Mouse (Mus musculus) heart, postnatal 0 days (tissue): Measurements from ENCODE around the gene Ppp1r9a. TPM values are rescaled to one million over a fixed set of nuclear protein-coding genes. Genes with fewer than 3 reads are reported as not detected.

Experiments
- ATAC-seq: fragments of 200-750 bp; cut with Nextera tagmentation; 2 replicates; pipeline ENCODE4 v1.8.0; 2017; ENCODE audit warnings: low read depth, moderate number of reproducible peaks, moderate library complexity; ENCODE audit not compliant: insufficient read depth
- DNase-seq: peaks from one replicate; pipeline ENCODE4 v3.0.0-alpha.2; 2016; ENCODE audit warnings: low spot score
- H3K27ac ChIP-seq: fragments of 300-500 bp; sonication (generic); 2 replicates; pipeline ENCODE4 v1.5.1; 2014; ENCODE audit warnings: low read depth, mild to moderate bottlenecking
- H3K27me3 ChIP-seq: fragments of 300-500 bp; sonication (generic); 2 replicates; pipeline ENCODE4 v1.6.1; 2014; ENCODE audit warnings: low read length, mixed read lengths; ENCODE audit not compliant: control insufficient read depth, insufficient read depth
- H3K36me3 ChIP-seq: fragments of 300-500 bp; sonication (generic); replicated peaks from 2 replicates; pipeline ENCODE4 v1.6.1; 2014; ENCODE audit warnings: low read length, mixed read lengths; ENCODE audit not compliant: control insufficient read depth, insufficient read depth
- H3K4me1 ChIP-seq: fragments of 300-500 bp; sonication (generic); 2 replicates; pipeline ENCODE4 v1.6.1; 2014; ENCODE audit warnings: antibody characterized with exemption; ENCODE audit not compliant: control insufficient read depth, insufficient read depth
- H3K4me2 ChIP-seq: fragments of 300-500 bp; sonication (generic); 2 replicates; pipeline ENCODE4 v1.6.1; 2014; ENCODE audit warnings: low read depth, mild to moderate bottlenecking, low read length, moderate library complexity
- H3K4me3 ChIP-seq: fragments of 300-500 bp; sonication (generic); 2 replicates; pipeline ENCODE4 v1.5.1; 2014; ENCODE audit warnings: low read depth, low read length
- H3K9ac ChIP-seq: fragments of 300-500 bp; sonication (generic); replicated peaks from 2 replicates; pipeline ENCODE4 v1.6.1; 2014; ENCODE audit warnings: low read depth, low read length, mixed read lengths
- H3K9me3 ChIP-seq: fragments of 300-500 bp; sonication (generic); replicated peaks from 2 replicates; pipeline ENCODE4 v1.6.1; 2016; ENCODE audit warnings: low read length; ENCODE audit not compliant: control insufficient read depth
- CTCF ChIP-seq: IDR thresholded peaks from 2 replicates; pipeline ENCODE4 v1.5.1; 2016; ENCODE audit warnings: antibody characterized with exemption, control low read depth, low read depth
- EP300 ChIP-seq: IDR thresholded peaks from 2 replicates; pipeline ENCODE4 v1.6.1; 2016; ENCODE audit warnings: antibody characterized with exemption, low read depth
- WGBS: fragments of 180-500 bp; shearing (Covaris S2); extraction: QIAGEN DNeasy Blood & Tissue Kit; methylation state at CpG from one replicate; pipeline ENCODE4 v1.1.7; 2014; 5-methylcytosine and 5-hydroxymethylcytosine counted together
- polyA plus RNA-seq: library from polyadenylated mRNA; unstranded; fragments of >200 nt; fragmentation: Nextera tagmentation; extraction: Ambion mirVana; gene quantifications from 2 replicates; pipeline ENCODE4 v1.2.1, GENCODE M21; 2015
- total RNA-seq: library from RNA; depleted of rRNA; stranded (reverse); fragments of >200 nt; gene quantifications from 2 replicates; pipeline ENCODE4 v1.2.3, GENCODE M21; 2014; ENCODE audit warnings: low replicate concordance

The Ppp1r9a gene
- total and polyA plus RNA-seq, 2 experiments from 2014 or later, result 8.3 to 11.6 TPM

DNA sequence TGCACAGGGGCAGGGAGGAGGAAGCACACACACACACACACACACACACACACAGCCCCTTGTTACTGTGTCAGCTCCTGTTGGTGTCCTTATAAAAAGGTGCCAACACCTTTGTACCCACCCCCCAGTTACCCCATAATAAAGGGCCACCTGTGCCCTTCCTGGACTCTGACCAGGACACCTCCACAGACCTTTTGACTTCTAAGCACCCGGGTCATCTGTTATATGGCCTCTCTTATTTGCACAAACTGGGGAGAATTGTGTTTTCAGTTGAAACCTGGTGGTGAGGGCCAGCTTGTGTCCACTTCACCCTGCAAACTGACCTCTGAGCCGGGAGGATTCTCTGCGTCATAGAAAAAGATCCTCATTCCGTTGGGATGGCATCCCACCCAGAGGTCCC, 268.7 kb downstream of the Ppp1r9a start:
- H3K36me3 ChIP-seq, result no peaks in the 10 kb centered on the region
- H3K9me3 ChIP-seq, result no peaks in the 10 kb centered on the region
- H3K4me2 ChIP-seq, result no peak overlapping the region
- 0 out of 2 replicates have a peak, but pooled peaks cover 5% of the 10 kb centered on the region for H3K4me1 ChIP-seq
- no peak overlapping the region for H3K9ac ChIP-seq
- no peak for DNase-seq
- TF ChIP-seq EP300 (no peak), CTCF (no peak)
- no peak overlapping the region for H3K4me3 ChIP-seq
- ATAC-seq, result no peak
- H3K27ac ChIP-seq, result no peak overlapping the region
- WGBS, result 76% methylated on average over 4 of the region's 4 CpGs
- H3K27me3 ChIP-seq, result no peaks in the 10 kb centered on the region

DNA sequence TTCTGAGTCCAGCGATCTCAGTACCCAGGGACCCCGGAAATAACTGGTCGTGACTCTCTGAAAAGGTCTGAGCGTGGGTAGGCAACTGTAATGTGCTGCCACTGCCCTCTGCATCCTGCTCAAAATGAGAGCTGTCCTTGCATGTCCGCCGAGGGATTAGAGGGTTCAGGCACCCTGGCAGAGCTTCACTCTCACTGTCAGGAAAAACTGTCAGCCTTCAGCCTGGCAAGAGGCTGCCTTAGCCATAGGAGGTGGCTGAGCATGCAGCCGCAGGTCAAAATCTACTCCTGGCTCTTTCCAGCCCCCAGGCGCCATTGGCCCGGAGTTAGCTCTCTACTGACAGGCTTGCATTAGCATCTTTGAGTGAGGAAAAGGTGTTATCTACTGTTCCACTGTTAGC, 269.9 kb downstream of the Ppp1r9a start:
- no peak overlapping the region for H3K4me3 ChIP-seq
- no peak overlapping the region for H3K4me2 ChIP-seq
- no peak overlapping the region for H3K9ac ChIP-seq
- no peak overlapping the region for H3K27ac ChIP-seq
- no peaks in the 10 kb centered on the region for H3K27me3 ChIP-seq
- ATAC-seq, result no peak
- DNase-seq, result no peak
- WGBS, result 49% methylated on average over 9 of the region's 9 CpGs
- TF ChIP-seq EP300 (no peak), CTCF (no peak)
- H3K36me3 ChIP-seq, result no peaks in the 10 kb centered on the region
- no peaks in the 10 kb centered on the region for H3K9me3 ChIP-seq
- H3K4me1 ChIP-seq, result no peaks in the 10 kb centered on the region

DNA sequence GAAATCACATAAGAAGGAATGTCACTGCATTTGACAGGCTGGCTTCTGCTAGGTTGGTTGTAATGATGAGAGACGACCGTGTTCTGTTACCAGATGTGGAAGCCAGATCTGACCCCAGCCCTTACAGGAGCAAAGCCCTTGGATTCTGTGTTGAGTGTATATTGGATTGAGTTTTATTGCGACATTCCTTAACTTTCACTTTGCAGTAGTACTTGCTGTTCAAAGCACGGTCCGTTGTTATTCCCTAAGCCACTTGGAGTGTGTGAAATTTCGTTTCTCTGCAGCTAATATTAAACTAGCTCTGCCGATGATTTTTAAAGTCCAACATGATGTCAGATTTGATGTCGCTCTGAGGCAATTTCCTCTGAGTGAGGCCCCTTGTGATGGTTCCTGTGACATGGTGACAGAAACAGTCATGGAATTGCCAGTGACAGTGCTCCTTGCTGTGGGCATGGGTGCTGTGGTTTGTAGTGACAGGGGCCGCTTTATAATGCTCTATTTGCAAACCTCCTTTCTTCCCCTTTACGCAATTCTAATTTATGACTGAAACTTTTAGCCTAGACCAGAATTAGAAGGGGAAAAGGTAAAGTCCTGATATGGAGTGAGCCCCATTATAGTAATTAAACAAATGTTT, 271.6 kb downstream of the Ppp1r9a start:
- WGBS, result 82% methylated on average over 10 of the region's 10 CpGs
- Histone ChIP-seq H3K4me3 (no peak overlapping the region), H3K36me3 (no peaks in the 10 kb centered on the region), H3K4me1 (no peaks in the 10 kb centered on the region), H3K4me2 (no peak overlapping the region), H3K27ac (no peak overlapping the region), H3K27me3 (no peaks in the 10 kb centered on the region), H3K9me3 (no peaks in the 10 kb centered on the region), H3K9ac (no peak overlapping the region)
- TF ChIP-seq EP300 (no peak), CTCF (no peak)
- DNase-seq (no peak), ATAC-seq (no peak)

DNA sequence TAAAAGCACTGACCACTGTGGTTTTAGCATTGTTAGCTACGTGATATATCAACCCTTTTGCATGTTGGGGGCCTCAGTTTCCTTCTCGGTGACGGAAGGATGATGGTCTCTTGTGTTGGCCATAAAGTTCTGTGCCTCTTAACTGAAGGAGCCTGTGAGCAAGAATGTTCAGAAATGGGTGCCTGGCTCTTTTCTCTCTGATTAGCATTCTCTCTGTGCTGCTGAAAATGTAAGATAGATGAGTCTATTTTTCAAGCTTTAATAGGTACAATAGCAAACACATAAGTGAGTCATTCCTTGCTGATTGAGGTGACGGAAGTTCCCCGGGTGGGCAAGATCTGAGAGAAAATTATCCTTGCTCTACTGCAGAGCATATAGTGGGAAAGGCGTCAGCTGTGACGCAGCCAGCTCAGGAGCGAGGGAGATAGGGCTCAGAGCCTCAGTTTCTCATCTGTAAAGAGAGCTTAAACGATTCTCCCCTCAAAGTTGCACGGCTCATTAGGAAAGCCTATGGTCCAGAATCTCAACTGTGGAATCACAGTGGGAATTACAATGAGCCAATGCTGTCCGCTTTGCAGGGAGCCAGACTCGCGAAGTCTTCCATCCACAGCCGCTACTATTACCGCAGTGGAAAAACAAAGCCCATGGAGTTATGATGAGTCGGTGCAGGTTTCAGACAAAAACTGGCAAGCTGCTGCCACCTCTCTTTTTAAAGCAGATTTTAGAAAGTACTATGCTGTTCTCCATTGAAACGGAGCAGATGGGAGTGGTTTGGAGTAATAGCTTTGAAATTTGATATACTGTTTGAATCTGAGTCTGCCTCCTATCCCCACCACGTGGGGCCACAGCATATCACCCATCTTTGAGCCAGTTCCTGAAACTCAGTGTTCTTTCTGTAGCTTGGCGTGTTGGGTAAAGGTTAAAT, 275.5 kb downstream of the Ppp1r9a start:
- Histone ChIP-seq H3K27me3 (no peaks in the 10 kb centered on the region), H3K27ac (no peak overlapping the region), H3K4me3 (peak overlapping the region; percentile 1; the same call in 1 of the 2 replicates), H3K4me2 (peak overlapping the region; percentile 30), H3K4me1 (no peaks in the 10 kb centered on the region), H3K9me3 (no peaks in the 10 kb centered on the region), H3K9ac (no peak overlapping the region), H3K36me3 (no peaks in the 10 kb centered on the region)
- DNase-seq, result no peak
- 60% methylated on average over 19 of the region's 19 CpGs for WGBS
- TF ChIP-seq CTCF, result no peak
- no peak for TF ChIP-seq EP300
- ATAC-seq, result no peak

DNA sequence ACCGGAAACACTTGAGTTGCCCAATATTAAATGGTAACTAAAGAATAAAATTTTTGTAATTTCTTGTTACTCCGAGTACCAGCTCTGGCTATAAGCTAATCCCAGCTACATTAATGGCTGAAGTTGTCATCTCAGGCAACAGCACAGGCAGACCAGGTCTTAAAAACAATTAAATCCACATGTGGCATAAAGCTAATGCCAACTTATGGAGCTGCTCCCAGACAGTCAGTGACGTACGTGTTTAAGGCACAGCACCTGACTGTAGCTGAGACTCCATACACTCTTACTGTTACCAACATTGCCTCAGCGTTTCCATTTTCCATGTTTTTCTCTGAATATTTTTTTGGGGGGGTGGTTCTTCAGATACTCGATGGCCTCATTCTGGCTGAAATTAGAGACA, 276.5 kb downstream of the Ppp1r9a start:
- WGBS, result 84% methylated on average over 6 of the region's 6 CpGs
- DNase-seq (no peak), ATAC-seq (no peak)
- no peak for TF ChIP-seq EP300
- no peak for TF ChIP-seq CTCF
- Histone ChIP-seq H3K27me3 (no peaks in the 10 kb centered on the region), H3K4me1 (no peaks in the 10 kb centered on the region), H3K36me3 (no peaks in the 10 kb centered on the region), H3K9ac (no peak overlapping the region), H3K4me3 (no peak overlapping the region), H3K9me3 (no peaks in the 10 kb centered on the region), H3K27ac (no peak overlapping the region), H3K4me2 (no peak overlapping the region)
